Mouse (Mus musculus) hindbrain, postnatal 0 days (tissue): ENCODE results near the gene Adamts4. TPM values are rescaled to one million over a fixed set of nuclear protein-coding genes. Genes with fewer than 3 reads are reported as not detected.

Experiments used
- ATAC-seq: fragments of 200-750 bp; cut with Nextera tagmentation; 2 replicates; pipeline ENCODE4 v1.8.0; 2017; ENCODE audit warnings: mild to moderate bottlenecking, moderate TSS enrichment, moderate library complexity
- DNase-seq: peaks from one replicate; pipeline ENCODE4 v3.0.0-alpha.2; 2015; ENCODE audit warnings: low spot score
- H3K27ac ChIP-seq: fragments of 300-500 bp; sonication (generic); 2 replicates; pipeline ENCODE4 v1.5.1; 2014; ENCODE audit warnings: mild to moderate bottlenecking
- H3K27me3 ChIP-seq: fragments of 300-500 bp; sonication (generic); 2 replicates; pipeline ENCODE4 v1.6.1; 2014; ENCODE audit warnings: low read length, mixed read lengths; ENCODE audit not compliant: insufficient read depth
- H3K36me3 ChIP-seq: fragments of 300-500 bp; sonication (generic); 2 replicates; pipeline ENCODE4 v1.6.1; 2014; ENCODE audit warnings: low read length, mixed read lengths; ENCODE audit not compliant: insufficient read depth
- H3K4me1 ChIP-seq: fragments of 300-500 bp; sonication (generic); 2 replicates; pipeline ENCODE4 v1.6.1; 2014; ENCODE audit warnings: antibody characterized with exemption, low read length, mixed read lengths; ENCODE audit not compliant: insufficient read depth
- H3K4me2 ChIP-seq: fragments of 300-500 bp; sonication (generic); 2 replicates; pipeline ENCODE4 v1.6.1; 2014; ENCODE audit warnings: low read depth, mild to moderate bottlenecking, low read length, moderate library complexity, mixed read lengths
- H3K4me3 ChIP-seq: fragments of 300-500 bp; sonication (generic); 2 replicates; pipeline ENCODE4 v1.5.1; 2014; ENCODE audit warnings: low read length
- H3K9ac ChIP-seq: fragments of 300-500 bp; sonication (generic); replicated peaks from 2 replicates; pipeline ENCODE4 v1.6.1; 2014; ENCODE audit warnings: mild to moderate bottlenecking, low read length, moderate library complexity, mixed read lengths
- H3K9me3 ChIP-seq: fragments of 300-500 bp; sonication (generic); 2 replicates; pipeline ENCODE4 v1.6.1; 2016; ENCODE audit warnings: low read length, mixed read lengths
- CTCF ChIP-seq: IDR thresholded peaks from 2 replicates; pipeline ENCODE4 v1.5.1; 2016; ENCODE audit warnings: antibody characterized with exemption, control low read depth, low read depth
- WGBS: fragments of 180-500 bp; shearing (Covaris S2); extraction: QIAGEN DNeasy Blood & Tissue Kit; methylation state at CpG from one replicate; pipeline ENCODE4 v1.1.7; 2014; 5-methylcytosine and 5-hydroxymethylcytosine counted together
- polyA plus RNA-seq: library from polyadenylated mRNA; unstranded; fragments of >200 nt; fragmentation: Nextera tagmentation; extraction: Ambion mirVana; gene quantifications from 2 replicates; pipeline ENCODE4 v1.2.1, GENCODE M21; 2015
- total RNA-seq: library from RNA; depleted of rRNA; stranded (reverse); fragments of >200 nt; gene quantifications from 2 replicates; pipeline ENCODE4 v1.2.3, GENCODE M21; 2014

Adamts4 gene
- total and polyA plus RNA-seq, 2 experiments from 2014 or later: 4.4 to 7.4 TPM

- H3K27ac ChIP-seq: no peak overlapping the region
- no peaks in the 10 kb centered on the region for H3K9me3 ChIP-seq
- ATAC-seq (no peak), DNase-seq (no peak)
- no peak overlapping the region for H3K9ac ChIP-seq
- no peaks in the 10 kb centered on the region for H3K4me1 ChIP-seq
- H3K4me3 ChIP-seq: no peak overlapping the region
- H3K4me2 ChIP-seq: no peak overlapping the region
- H3K36me3 ChIP-seq: 0 out of 2 replicates have a peak, but pooled peaks cover 4% of the 10 kb centered on the region
- WGBS: 49% methylated on average over 3 of the region's 3 CpGs
- TF ChIP-seq CTCF: no peak
- H3K27me3 ChIP-seq: no peaks in the 10 kb centered on the region
Observed at GRCm38 (mm10) chr1:171212854-171213253, 37.4 kb upstream of the Adamts4 start.

- no peak for TF ChIP-seq CTCF
- H3K4me2 ChIP-seq: no peak within 1 kb of the TSS
- ATAC-seq: no peak
Observed at GRCm38 (mm10) chr1:171213801-171214496, 36.3 kb upstream of the Adamts4 start, which contains the start of gene Nr1i3. Gene Nr1i3, plus strand, starts transcription at chr1:171213970.

GRCm38 (mm10) chr1:171216241-171216955 is 33.8 kb upstream of the Adamts4 start:
- WGBS: 91% methylated on average over 18 of the region's 18 CpGs
- no peak for DNase-seq
- no peak overlapping the region for H3K9ac ChIP-seq
- H3K9me3 ChIP-seq: no peaks in the 10 kb centered on the region
- no peak for ATAC-seq
- no peaks in the 10 kb centered on the region for H3K27me3 ChIP-seq
- no peak for TF ChIP-seq CTCF
- peaks cover 5% of the 10 kb centered on the region; the same call in 1 of the 2 replicates for H3K4me1 ChIP-seq
- peaks cover 18% of the 10 kb centered on the region; the same call in 1 of the 2 replicates for H3K36me3 ChIP-seq
- no peak overlapping the region for H3K4me2 ChIP-seq
- H3K4me3 ChIP-seq: no peak overlapping the region
- no peak overlapping the region for H3K27ac ChIP-seq

More at GRCm38 (mm10) chr1:171213801-171214496, 36.3 kb upstream of the Adamts4 start, which contains the start of gene Nr1i3:
- DNase-seq: no peak
- WGBS: 74% methylated on average over 10 of the region's 10 CpGs
- Histone ChIP-seq H3K36me3 (0 out of 2 replicates have a peak, but pooled peaks cover 7% of the 10 kb centered on the region), H3K9ac (no peak within 1 kb of the TSS), H3K4me3 (no peak within 1 kb of the TSS), H3K9me3 (no peaks in the 10 kb centered on the region), H3K27me3 (no peaks in the 10 kb centered on the region), H3K4me1 (no peaks in the 10 kb centered on the region), H3K27ac (no peak within 1 kb of the TSS)

GRCm38 (mm10) chr1:171220871-171221270 is 29.4 kb upstream of the Adamts4 start:
- H3K4me1 ChIP-seq: peaks cover 7% of the 10 kb centered on the region; the same call in 1 of the 2 replicates
- no peaks in the 10 kb centered on the region for H3K9me3 ChIP-seq
- WGBS: 6% methylated on average over 10 of the region's 10 CpGs
- no peaks in the 10 kb centered on the region for H3K27me3 ChIP-seq
- peak; percentile 94 for TF ChIP-seq CTCF
- peak overlapping the region; percentile 51 for H3K4me3 ChIP-seq
- H3K27ac ChIP-seq: 0 out of 2 replicates have a peak overlapping the region, but pooled peaks have one; percentile 12
- H3K9ac ChIP-seq: peak overlapping the region; percentile 54; the same call in 1 of the 2 replicates
- peaks cover 18% of the 10 kb centered on the region; the same call in 1 of the 2 replicates for H3K36me3 ChIP-seq
- ATAC-seq: peak; percentile 21; the same call in 1 of the 2 replicates
- peak; percentile 93 for DNase-seq
- H3K4me2 ChIP-seq: peak overlapping the region; percentile 67

GRCm38 (mm10) chr1:171221281-171222193 is 28.7 kb upstream of the Adamts4 start:
- peak; percentile 17 for DNase-seq
- peak overlapping the region; percentile 54 for H3K9ac ChIP-seq
- no peaks in the 10 kb centered on the region for H3K27me3 ChIP-seq
- no peaks in the 10 kb centered on the region for H3K9me3 ChIP-seq
- peak overlapping the region; percentile 67 for H3K4me2 ChIP-seq
- peaks cover 18% of the 10 kb centered on the region; the same call in 1 of the 2 replicates for H3K36me3 ChIP-seq
- peaks cover 7% of the 10 kb centered on the region; the same call in 1 of the 2 replicates for H3K4me1 ChIP-seq
- no peak for TF ChIP-seq CTCF
- no peak for ATAC-seq
- WGBS: 6% methylated on average over 22 of the region's 22 CpGs
- peak overlapping the region; percentile 32; the same call in 1 of the 2 replicates for H3K27ac ChIP-seq
- peak overlapping the region; percentile 51 for H3K4me3 ChIP-seq
